Mouse (Mus musculus) spleen, adult 2 months (tissue): ENCODE data around the gene Gm28043.

Experiments
- CTCF ChIP-seq: fragments of 200-500 bp; IDR thresholded peaks from 2 replicates; pipeline ENCODE4 v1.5.1; 2011; ENCODE audit warnings: mild to moderate bottlenecking, inconsistent platforms; ENCODE audit not compliant: insufficient read depth, insufficient read length, insufficient replicate concordance; ENCODE audit errors: extremely low read depth
- POLR2A ChIP-seq: fragments of 200-500 bp; IDR thresholded peaks from 2 replicates; pipeline ENCODE4 v1.6.1; 2011; ENCODE audit warnings: low read depth, low read length, inconsistent platforms

DNA sequence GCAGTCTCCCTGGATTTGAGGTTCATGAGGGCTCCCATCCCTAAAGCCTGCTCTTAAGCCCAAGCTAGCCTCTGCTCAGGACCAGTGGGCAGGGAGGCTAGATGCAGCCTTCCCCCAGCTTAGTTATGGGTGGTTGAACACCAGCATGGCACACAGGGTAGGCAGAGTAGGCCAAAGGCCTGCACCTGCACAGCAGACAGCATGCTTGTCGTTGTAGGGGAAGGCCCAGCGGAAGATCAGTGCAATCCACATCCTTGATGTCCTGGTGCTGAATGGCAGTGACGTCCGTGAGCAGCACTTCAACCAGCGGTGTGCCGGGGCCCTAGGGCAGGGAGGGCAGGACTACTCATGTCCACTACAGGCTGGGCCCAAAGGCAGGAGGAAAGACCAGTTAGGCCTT is 83.7 kb downstream of the Gm28043 start:
- TF ChIP-seq CTCF: no peak
- TF ChIP-seq POLR2A: no peak
